Mouse (Mus musculus) G1E (cell line): ENCODE measurements around the gene Man1b1. TPM values are rescaled to one million over a fixed set of nuclear protein-coding genes. Genes with fewer than 3 reads are reported as not detected.

Experiments used
- ATAC-seq: 2 replicates; pipeline ENCODE4 v1.8.0; 2016; ENCODE audit warnings: mild to moderate bottlenecking; ENCODE audit not compliant: insufficient number of reproducible peaks, poor library complexity, low FRiP score, severe bottlenecking; ENCODE audit errors: extremely low read depth
- DNase-seq: peaks from one replicate; pipeline ENCODE4 v3.0.0; 2012; ENCODE audit warnings: low spot score
- H3K27me3 ChIP-seq: 2 replicates; pipeline ENCODE4 v1.6.1; 2012; ENCODE audit warnings: mild to moderate bottlenecking, low read length, inconsistent platforms; ENCODE audit not compliant: insufficient read depth
- H3K36me3 ChIP-seq: replicated peaks from 2 replicates; pipeline ENCODE3; 2012; ENCODE audit warnings: mild to moderate bottlenecking, inconsistent platforms
- H3K4me1 ChIP-seq: 2 replicates; pipeline ENCODE4 v1.6.1; 2012; ENCODE audit warnings: low read depth, low read length, inconsistent platforms, mixed read lengths; ENCODE audit not compliant: insufficient read depth
- H3K4me3 ChIP-seq: 2 replicates; pipeline ENCODE4 v1.5.1; 2012; ENCODE audit warnings: low read depth, mild to moderate bottlenecking, inconsistent platforms, low read length, moderate library complexity, mixed read lengths
- H3K9me3 ChIP-seq: replicated peaks from 2 replicates; pipeline ENCODE4 v1.6.1; 2012; ENCODE audit warnings: inconsistent platforms
- CTCF ChIP-seq: IDR thresholded peaks from 2 replicates; pipeline ENCODE4 v1.5.1; 2012; ENCODE audit warnings: low read depth, low read length, inconsistent platforms, mixed read lengths
- GATA1 ChIP-seq: IDR thresholded peaks from 2 replicates; pipeline ENCODE4 v1.6.1; 2012; ENCODE audit warnings: borderline replicate concordance, low read length, inconsistent platforms, mixed read lengths
- GATA2 ChIP-seq: IDR thresholded peaks from 2 replicates; pipeline ENCODE4 v1.6.1; 2012; ENCODE audit warnings: low read depth, low read length, inconsistent platforms, borderline replicate concordance
- POLR2AphosphoS5 ChIP-seq: IDR thresholded peaks from 2 replicates; pipeline ENCODE4 v1.6.1; 2012; ENCODE audit warnings: low read depth, low read length, inconsistent platforms; ENCODE audit not compliant: insufficient replicate concordance
- TAL1 ChIP-seq: conservative IDR thresholded peaks from 2 replicates; pipeline ENCODE4 v1.6.1; 2012; ENCODE audit warnings: low read depth, low read length, inconsistent platforms, mixed read lengths
- polyA plus RNA-seq: library from polyadenylated mRNA; stranded (reverse); fragments of >175 nt; gene quantifications from 2 replicates; pipeline ENCODE4 v1.2.3, GENCODE M21; 2012
- total RNA-seq, 2 experiments: library from RNA; stranded (forward) in 1 of 2; stranded (reverse) in 1 of 2; fragments of 200-1000 nt in 1 of 2; fragments of >200 nt in 1 of 2; fragmentation: Nextera tagmentation in 1 of 2; gene quantifications; 2 replicates each; pipeline ENCODE4 v1.2.3; 2014 to 2017

Man1b1 gene
- total and polyA plus RNA-seq, 3 experiments = 18.0 to 45.3 (median 38.3) TPM

DNA sequence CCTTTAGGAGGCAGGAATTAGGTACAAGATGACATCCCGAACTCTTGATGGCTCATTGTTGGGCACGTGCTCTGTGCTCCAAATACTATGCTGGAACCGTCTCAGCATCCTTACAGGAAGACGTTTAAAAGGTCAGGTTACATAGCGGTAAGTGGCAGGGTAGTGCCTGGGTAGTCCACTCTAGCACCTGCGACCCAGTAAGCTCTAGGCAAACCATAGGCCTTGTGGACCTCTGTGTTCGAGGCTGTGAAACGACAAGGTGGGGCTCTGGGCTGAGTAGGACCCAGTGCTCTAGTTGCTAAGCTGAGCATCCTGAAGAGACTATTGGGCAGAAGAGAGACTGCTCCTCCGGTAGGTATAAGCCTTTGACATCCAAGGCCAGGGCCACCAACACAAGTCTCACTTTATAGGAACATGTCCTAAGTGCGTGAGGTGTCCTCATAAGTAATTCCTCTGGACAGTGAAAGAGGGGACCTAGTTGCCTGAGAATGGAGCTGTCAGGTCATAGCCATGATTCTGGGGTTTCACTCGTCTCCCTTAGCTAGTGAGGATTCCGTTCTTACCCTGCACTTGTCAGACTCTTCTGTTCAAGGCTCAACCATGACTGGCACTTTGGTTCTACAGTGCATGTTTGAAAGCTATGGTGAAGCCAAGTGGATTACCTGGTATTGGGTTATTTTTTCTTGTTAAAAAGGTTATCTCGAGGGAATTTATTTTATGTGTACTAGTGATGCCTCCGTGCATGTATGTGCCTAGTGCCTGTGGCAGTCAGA is 26.4 kb upstream of the Man1b1 start:
- H3K27me3 ChIP-seq = peaks cover 45% of the 10 kb centered on the region
- no peak overlapping the region for H3K4me3 ChIP-seq
- no peaks in the 10 kb centered on the region for H3K36me3 ChIP-seq
- no peaks in the 10 kb centered on the region for H3K9me3 ChIP-seq
- DNase-seq (no peak), ATAC-seq (no peak)
- TF ChIP-seq TAL1 (no peak), GATA2 (no peak), CTCF (no peak)
- peaks cover 7% of the 10 kb centered on the region for H3K4me1 ChIP-seq

DNA sequence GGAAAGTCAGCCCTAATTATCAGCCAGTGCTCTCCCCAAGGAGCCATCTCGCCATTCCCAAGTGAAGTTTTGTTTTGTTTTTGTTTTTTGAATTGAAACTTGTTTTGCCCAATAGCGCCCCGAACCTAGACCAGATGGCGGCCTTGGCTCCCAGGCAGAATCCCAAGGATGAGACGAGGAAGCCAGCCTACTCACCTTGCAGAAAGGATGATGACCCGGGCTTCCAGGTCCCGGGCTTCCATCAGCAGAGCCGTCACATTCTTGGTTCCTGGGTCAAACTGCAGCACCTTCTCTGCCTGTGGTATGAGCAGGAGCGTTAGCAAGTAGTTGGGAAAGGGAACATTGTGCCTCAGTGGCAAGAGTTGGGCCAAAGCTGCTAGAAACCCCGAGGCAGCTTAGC is 22.0 kb upstream of the Man1b1 start:
- Histone ChIP-seq H3K27me3 (peaks cover 53% of the 10 kb centered on the region), H3K36me3 (no peaks in the 10 kb centered on the region), H3K4me3 (no peak overlapping the region), H3K9me3 (no peaks in the 10 kb centered on the region), H3K4me1 (peaks cover 10% of the 10 kb centered on the region)
- TF ChIP-seq POLR2AphosphoS5 (no peak), CTCF (no peak), TAL1 (no peak), GATA2 (no peak), GATA1 (no peak)
- DNase-seq (no peak), ATAC-seq (no peak)

DNA sequence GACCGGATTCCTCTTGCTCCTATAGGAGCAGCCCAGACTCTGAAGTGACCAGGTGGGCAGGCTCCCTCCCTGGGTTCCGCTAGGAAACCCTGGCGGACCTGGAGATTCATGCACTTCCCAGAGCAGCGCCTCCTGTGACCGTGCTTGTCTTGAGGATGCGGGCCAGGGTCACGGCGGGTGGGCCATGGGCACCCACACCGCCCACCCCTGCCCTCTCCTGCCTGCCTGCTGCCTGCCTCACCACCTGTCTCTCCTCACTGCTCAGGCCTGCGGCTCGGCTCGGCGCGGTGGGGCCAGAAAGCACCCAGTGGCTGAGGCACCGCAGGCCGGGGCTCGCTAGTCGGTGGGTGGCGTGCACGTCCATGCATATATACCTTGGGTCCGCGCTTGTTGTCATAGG is 21.2 kb upstream of the Man1b1 start:
- H3K4me1 ChIP-seq = peaks cover 10% of the 10 kb centered on the region
- peaks cover 47% of the 10 kb centered on the region for H3K27me3 ChIP-seq
- ATAC-seq = no peak
- no peaks in the 10 kb centered on the region for H3K36me3 ChIP-seq
- no peak for TF ChIP-seq GATA2
- no peak for TF ChIP-seq POLR2AphosphoS5
- TF ChIP-seq TAL1 = no peak
- no peak for TF ChIP-seq GATA1
- TF ChIP-seq CTCF = no peak
- DNase-seq = no peak
- H3K4me3 ChIP-seq = peak overlapping the region; percentile 56
- H3K9me3 ChIP-seq = no peaks in the 10 kb centered on the region

- TF ChIP-seq CTCF = no peak
- no peak for TF ChIP-seq GATA2
- TF ChIP-seq GATA1 = no peak
- TF ChIP-seq POLR2AphosphoS5 = no peak
- TF ChIP-seq TAL1 = no peak
- H3K27me3 ChIP-seq = peaks cover 45% of the 10 kb centered on the region
Observed at GRCm38 (mm10) chr2:25311491-25311891, 20.6 kb upstream of the Man1b1 start.

GRCm38 (mm10) chr2:25318119-25318966 is 13.8 kb upstream of the Man1b1 start:
- H3K4me3 ChIP-seq = peak overlapping the region; percentile 34; the same call in 1 of the 2 replicates
- ATAC-seq = no peak

More at GRCm38 (mm10) chr2:25311491-25311891, 20.6 kb upstream of the Man1b1 start:
- Histone ChIP-seq H3K9me3 (no peaks in the 10 kb centered on the region), H3K36me3 (no peaks in the 10 kb centered on the region), H3K4me1 (peaks cover 10% of the 10 kb centered on the region), H3K4me3 (peak overlapping the region; percentile 56; the same call in 1 of the 2 replicates)
- DNase-seq (no peak), ATAC-seq (no peak)

More at GRCm38 (mm10) chr2:25318119-25318966, 13.8 kb upstream of the Man1b1 start:
- no peak for DNase-seq
- Histone ChIP-seq H3K36me3 (no peaks in the 10 kb centered on the region), H3K27me3 (peaks cover 31% of the 10 kb centered on the region), H3K4me1 (peaks cover 14% of the 10 kb centered on the region), H3K9me3 (peaks cover 8% of the 10 kb centered on the region)
- no peak for TF ChIP-seq TAL1
- no peak for TF ChIP-seq CTCF
- no peak for TF ChIP-seq POLR2AphosphoS5
- TF ChIP-seq GATA1 = no peak
- TF ChIP-seq GATA2 = no peak
